Mouse (Mus musculus): Measurements from ENCODE around the gene Gps1. TPM values are rescaled to one million over a fixed set of nuclear protein-coding genes. Genes with fewer than 3 reads are reported as not detected.
"Not testable (repeated sequence)": the region's sequence is repeated elsewhere in the genome, so short reads cannot be mapped to it uniquely, and the experiment has no call there.

Gps1 gene
- 113 and 134 TPM in 2 replicates for polyA plus RNA-seq (2015; fragmentation: Nextera tagmentation; extraction: Ambion mirVana)

DNA sequence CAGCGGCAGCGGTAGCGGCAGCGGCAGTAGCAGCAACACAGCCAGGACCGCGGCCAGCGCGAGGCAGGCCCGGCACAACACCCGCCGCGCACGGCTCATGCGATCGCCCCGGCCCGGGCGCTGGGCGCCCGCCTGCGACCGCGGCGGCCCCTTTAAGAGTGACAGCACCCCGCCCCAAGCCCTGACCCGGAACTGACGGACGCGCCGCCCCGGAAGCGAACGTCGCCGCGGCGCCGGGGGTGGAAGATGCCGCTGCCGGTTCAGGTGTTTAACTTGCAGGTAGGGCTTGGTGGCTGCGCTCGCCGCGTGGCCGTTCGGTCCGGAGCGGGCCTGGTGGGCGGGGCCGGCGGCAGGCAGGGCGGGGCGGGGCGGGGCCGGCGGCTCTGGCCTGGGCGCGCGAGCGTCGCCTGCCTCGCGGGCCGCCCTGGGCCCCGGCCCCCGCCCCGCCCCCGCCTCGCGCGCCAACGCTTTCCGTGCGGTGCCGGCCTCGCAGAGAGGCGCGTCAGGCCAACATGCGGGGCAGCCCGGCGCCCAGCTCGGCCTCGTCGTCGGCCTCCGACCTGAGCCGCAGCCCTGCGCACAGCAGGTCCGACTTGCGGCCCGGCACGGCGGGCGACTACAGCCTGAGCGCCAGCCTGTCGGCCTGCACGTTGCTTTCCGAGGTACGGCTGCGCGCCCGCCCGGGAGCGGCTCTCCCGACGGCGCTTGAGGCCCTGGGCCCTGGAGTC lies at the start of gene Gps1, which contains the start of gene Rfng:
Gene Gps1 (plus strand): TSS at position 209 of the 728 bp plus-strand sequence.
Gene Rfng (minus strand): TSS at position 144 of the 728 bp plus-strand sequence.
- peak within 1 kb of the TSS; percentile 85 for H3K9ac ChIP-seq
- H3K4me3 ChIP-seq, result peak within 1 kb of the TSS; percentile 95
- H3K27ac ChIP-seq, result peak within 1 kb of the TSS; percentile 48
- peak; percentile 78 for ATAC-seq (replicated peaks; ENCODE audit: insufficient number of reproducible peaks, insufficient read depth, low FRiP score, low read depth)
- H3K4me1 ChIP-seq (replicated peaks), result peaks cover 15% of the 10 kb centered on the region
- peaks cover 37% of the 10 kb centered on the region for H3K36me3 ChIP-seq
- no peaks in the 10 kb centered on the region for H3K27me3 ChIP-seq
- 0% methylated on average over 107 of the region's 107 CpGs for WGBS
- peak within 1 kb of the TSS; percentile 97 for H3K4me2 ChIP-seq
- no peaks in the 10 kb centered on the region for H3K9me3 ChIP-seq (replicated peaks)

DNA sequence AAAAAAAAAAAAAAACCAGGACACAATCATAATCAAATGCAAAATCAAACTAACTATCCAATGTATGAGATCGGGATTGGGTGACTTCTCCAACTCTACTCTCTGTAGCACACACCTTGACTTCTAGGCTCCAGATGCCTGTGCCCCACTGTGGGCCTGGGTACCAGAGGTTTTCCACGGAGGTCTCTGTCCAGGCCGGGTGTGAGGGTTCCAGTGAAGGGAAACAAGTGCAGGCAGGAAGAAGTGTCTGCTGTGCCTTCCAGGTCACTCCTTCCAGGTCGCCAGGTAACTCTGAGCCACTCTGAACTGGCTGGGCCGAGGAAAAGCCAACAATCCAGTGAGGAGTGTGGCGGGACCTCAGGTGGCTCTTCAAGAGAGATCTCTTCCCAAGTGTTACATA lies 47.6 kb upstream of the Gps1 start:
- H3K36me3 ChIP-seq, result no peaks in the 10 kb centered on the region
- H3K4me3 ChIP-seq, result no peak overlapping the region
- 0 out of 2 replicates have a peak, but pooled peaks cover 2% of the 10 kb centered on the region for H3K27me3 ChIP-seq
- ATAC-seq (replicated peaks; ENCODE audit: insufficient number of reproducible peaks, insufficient read depth, low FRiP score, low read depth), result no peak
- H3K9ac ChIP-seq, result no peak overlapping the region
- H3K27ac ChIP-seq, result no peak overlapping the region
- H3K4me1 ChIP-seq (replicated peaks), result peaks cover 6% of the 10 kb centered on the region
- no peaks in the 10 kb centered on the region for H3K9me3 ChIP-seq (replicated peaks)
- WGBS, result 58% methylated on average over 6 of the region's 6 CpGs
- H3K4me2 ChIP-seq, result no peak overlapping the region

DNA sequence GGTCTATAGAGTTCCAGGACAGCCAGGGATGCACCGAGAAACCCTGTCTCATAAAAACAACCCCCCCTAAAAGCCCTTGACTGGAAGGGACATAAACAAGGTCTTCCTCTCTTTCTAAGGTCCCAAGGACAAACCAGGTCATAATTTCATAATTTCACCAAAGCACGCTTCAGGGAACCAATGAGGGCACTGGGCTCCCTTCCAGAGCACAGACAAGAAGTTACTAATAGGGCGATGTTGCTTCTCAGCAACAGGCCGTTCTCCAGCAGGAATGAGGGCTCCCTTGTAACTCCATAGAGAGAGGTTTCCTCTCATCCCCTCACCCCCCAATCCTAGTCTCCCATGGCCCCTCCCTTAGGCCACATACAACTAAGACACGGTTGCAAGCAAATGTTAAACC lies 43.1 kb upstream of the Gps1 start:
- no peak overlapping the region for H3K4me3 ChIP-seq
- no peak for ATAC-seq (replicated peaks; ENCODE audit: insufficient number of reproducible peaks, insufficient read depth, low FRiP score, low read depth)
- no peaks in the 10 kb centered on the region for H3K4me1 ChIP-seq (replicated peaks)
- H3K9me3 ChIP-seq (replicated peaks), result no peaks in the 10 kb centered on the region
- 0 out of 2 replicates have a peak, but pooled peaks cover 2% of the 10 kb centered on the region for H3K27me3 ChIP-seq
- 83% methylated on average over 5 of the region's 5 CpGs for WGBS
- H3K27ac ChIP-seq, result no peak overlapping the region
- H3K9ac ChIP-seq, result no peak overlapping the region
- no peaks in the 10 kb centered on the region for H3K36me3 ChIP-seq
- no peak overlapping the region for H3K4me2 ChIP-seq

DNA sequence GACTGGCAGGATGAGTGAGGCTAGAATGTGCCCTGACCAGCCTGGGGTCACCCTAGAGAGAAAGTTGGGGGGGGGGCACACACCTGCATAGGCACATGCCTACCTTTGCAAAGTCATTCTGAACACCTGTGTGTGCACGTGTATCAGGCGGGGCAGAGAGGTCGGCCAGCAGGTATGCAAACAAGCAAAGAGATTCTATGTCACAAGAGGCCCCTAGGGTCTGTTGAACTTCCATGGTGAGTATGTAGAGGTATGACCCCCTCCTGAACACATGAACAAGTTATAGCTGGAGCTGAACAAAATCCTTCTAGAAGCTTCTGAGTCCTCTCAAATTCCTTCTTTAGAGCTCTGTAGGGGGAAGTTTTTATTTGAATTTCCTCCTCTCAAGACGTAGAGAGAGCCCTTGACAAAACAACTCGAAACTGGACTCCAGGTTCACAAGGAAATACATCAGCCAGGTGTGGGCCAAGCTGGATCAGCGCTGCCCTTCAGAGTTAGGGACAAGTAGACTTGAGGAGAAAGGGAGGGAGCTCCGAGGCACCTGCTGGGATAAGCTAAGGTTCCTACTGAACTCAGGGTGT lies 39.9 kb upstream of the Gps1 start:
- no peak overlapping the region for H3K4me2 ChIP-seq
- no peak overlapping the region for H3K9ac ChIP-seq
- H3K9me3 ChIP-seq (replicated peaks), result no peaks in the 10 kb centered on the region
- no peaks in the 10 kb centered on the region for H3K36me3 ChIP-seq
- ATAC-seq (replicated peaks; ENCODE audit: insufficient number of reproducible peaks, insufficient read depth, low FRiP score, low read depth), result 0 out of 2 replicates have a peak, but pooled peaks have one; percentile 4
- 69% methylated on average over 7 of the region's 7 CpGs for WGBS
- H3K4me3 ChIP-seq, result no peak overlapping the region
- no peaks in the 10 kb centered on the region for H3K4me1 ChIP-seq (replicated peaks)
- H3K27me3 ChIP-seq, result 0 out of 2 replicates have a peak, but pooled peaks cover 2% of the 10 kb centered on the region
- H3K27ac ChIP-seq, result peak overlapping the region; percentile 24; the same call in 1 of the 2 replicates

DNA sequence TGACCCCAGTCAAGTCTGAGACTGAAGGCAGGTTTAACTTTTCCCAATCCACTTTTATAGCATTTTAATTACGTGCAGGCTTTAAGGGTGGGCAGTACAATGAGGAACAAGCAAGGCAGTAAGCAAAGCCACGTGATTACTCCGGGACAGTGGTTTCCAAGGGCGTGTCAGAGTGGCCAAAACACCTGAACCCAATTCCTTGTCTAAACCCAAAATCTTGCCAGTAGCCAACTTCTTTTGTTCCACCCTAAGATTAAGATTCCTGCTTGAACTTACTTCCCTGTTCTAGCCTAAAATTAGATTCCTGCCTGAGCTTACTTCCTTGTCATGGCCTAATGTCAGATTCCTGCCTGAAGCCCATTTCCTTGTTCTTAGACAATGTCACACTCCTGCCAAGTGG lies 36.1 kb upstream of the Gps1 start:
- Histone ChIP-seq H3K4me2 (no peak overlapping the region), H3K27ac (no peak overlapping the region), H3K9ac (no peak overlapping the region), H3K36me3 (no peaks in the 10 kb centered on the region), H3K4me3 (no peak overlapping the region), H3K9me3 (replicated peaks) (no peaks in the 10 kb centered on the region), H3K27me3 (0 out of 2 replicates have a peak, but pooled peaks cover 3% of the 10 kb centered on the region), H3K4me1 (replicated peaks) (no peaks in the 10 kb centered on the region)
- 68% methylated on average over 4 of the region's 4 CpGs for whole genome bisulfite sequencing
- no peak for ATAC-seq (replicated peaks; ENCODE audit: insufficient number of reproducible peaks, insufficient read depth, low FRiP score, low read depth)

DNA sequence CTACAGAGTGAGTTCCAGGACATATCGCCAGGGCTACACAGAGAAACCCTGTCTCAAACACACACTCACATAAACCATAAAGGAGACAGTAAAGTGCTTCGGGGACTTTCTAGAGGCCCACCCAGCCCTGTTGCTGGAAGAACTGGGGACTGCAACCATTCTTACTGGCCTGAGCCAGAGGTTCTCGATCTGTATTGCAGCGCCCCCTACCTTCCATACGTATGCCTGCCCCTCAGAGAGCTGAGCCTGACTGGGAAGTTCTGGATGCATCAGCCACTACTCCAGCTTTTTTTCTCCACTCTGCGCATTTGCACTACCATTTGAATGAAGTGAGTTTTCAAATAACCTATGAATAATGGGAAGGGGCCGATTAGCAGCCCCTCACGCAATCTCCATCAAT lies 34.6 kb upstream of the Gps1 start:
- Histone ChIP-seq H3K27ac (no peak overlapping the region), H3K36me3 (no peaks in the 10 kb centered on the region), H3K4me2 (no peak overlapping the region), H3K27me3 (0 out of 2 replicates have a peak, but pooled peaks cover 3% of the 10 kb centered on the region), H3K9me3 (replicated peaks) (no peaks in the 10 kb centered on the region), H3K4me3 (no peak overlapping the region), H3K4me1 (replicated peaks) (no peaks in the 10 kb centered on the region), H3K9ac (no peak overlapping the region)
- 58% methylated on average over 8 of the region's 8 CpGs for WGBS
- ATAC-seq (replicated peaks; ENCODE audit: insufficient number of reproducible peaks, insufficient read depth, low FRiP score, low read depth), result no peak

DNA sequence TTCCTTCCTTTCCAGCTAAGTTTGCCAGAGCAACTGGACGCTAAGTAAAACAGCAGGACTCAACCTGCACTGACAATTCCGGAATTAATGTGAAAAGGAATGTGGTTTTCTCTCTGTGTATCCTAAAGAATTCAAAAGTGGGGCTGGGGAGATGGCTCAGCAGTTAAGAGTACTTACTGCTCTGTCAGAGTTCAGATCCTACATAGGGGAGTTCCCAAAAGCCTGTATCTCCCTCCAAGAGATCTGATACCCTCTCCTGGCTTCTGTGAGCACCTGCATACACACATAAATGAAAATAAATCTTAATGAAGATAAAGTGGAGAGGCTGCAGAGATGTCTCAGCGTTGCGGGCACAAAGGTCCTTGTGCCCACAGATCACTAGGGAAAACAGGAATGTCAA lies 32.5 kb upstream of the Gps1 start:
- Histone ChIP-seq H3K9ac (no peak overlapping the region), H3K4me3 (no peak overlapping the region), H3K36me3 (no peaks in the 10 kb centered on the region), H3K4me2 (no peak overlapping the region), H3K27ac (no peak overlapping the region), H3K4me1 (replicated peaks) (no peaks in the 10 kb centered on the region), H3K27me3 (0 out of 2 replicates have a peak, but pooled peaks cover 3% of the 10 kb centered on the region), H3K9me3 (replicated peaks) (no peaks in the 10 kb centered on the region)
- 65% methylated on average over 4 of the region's 4 CpGs for WGBS
- ATAC-seq (replicated peaks; ENCODE audit: insufficient number of reproducible peaks, insufficient read depth, low FRiP score, low read depth), result no peak

DNA sequence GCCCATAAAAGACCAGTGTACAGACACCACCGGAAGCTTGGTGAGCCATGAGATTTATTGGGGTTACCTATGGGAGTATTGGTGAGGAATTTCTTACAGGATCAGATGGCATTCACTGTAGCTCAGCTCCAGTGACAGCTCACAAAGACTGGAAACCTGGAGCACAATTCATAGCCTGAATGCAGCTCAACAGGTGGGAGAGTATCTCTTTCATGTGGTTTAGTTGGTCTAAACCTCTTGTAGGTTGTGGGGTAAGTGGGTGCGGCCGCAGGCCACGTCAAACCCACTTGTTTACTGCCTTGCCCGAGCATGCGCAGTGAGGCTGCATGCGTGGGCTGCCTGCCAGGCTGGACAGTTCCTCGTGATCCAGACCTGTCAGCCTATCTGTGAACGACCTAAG lies 23.8 kb upstream of the Gps1 start:
- Histone ChIP-seq H3K9me3 (replicated peaks) (0 out of 2 replicates have a peak, but pooled peaks cover 10% of the 10 kb centered on the region), H3K9ac (no peak overlapping the region), H3K36me3 (no peaks in the 10 kb centered on the region), H3K4me2 (no peak overlapping the region), H3K27me3 (peaks cover 12% of the 10 kb centered on the region; the same call in 1 of the 2 replicates), H3K27ac (no peak overlapping the region), H3K4me1 (replicated peaks) (peaks cover 11% of the 10 kb centered on the region), H3K4me3 (no peak overlapping the region)
- WGBS, result 71% methylated on average over 9 of the region's 9 CpGs
- ATAC-seq (replicated peaks; ENCODE audit: insufficient number of reproducible peaks, insufficient read depth, low FRiP score, low read depth), result no peak

DNA sequence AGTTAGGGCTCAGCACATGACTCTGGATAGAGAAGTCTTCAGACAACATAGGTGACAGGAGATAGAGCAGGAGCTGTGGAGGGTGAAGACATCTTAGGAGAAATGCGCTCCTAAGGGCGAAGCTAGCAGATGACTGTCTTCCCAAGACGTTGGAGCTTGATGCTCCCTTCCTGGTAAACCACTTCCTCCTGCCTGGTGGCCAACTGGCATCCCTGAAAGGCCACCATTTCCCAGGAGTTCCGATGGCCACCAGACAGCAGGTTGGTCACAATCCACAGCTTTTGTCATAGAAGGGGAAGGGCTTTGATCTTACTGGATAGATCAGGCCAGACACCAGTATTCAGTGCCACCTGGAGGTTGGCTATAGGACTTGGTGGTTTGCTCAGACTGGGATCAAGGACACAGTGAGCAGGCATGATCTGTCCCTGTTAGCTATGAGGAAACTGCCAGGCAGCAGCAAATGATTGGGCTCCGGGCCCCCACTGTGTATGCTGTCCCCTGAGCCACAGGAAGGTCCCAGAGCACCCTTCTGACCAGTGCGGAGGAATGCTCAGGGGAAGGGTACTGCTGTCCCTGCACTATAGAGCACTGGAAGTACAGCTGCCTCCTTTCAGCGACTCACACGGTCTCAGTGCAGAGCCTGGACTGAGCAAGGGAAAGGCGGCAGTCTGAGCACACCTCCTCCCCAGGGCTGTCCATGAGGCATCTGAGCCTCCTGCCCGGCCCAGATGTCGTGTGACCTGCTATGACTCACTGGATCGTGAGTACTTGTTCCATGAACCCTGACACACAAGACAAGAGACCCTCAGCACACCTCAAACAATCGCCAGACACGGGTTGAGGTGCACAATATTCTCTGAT lies 22.0 kb upstream of the Gps1 start:
- H3K4me3 ChIP-seq, result peak overlapping the region; percentile 22; the same call in 1 of the 2 replicates
- 53% methylated on average over 14 of the region's 14 CpGs for WGBS
- 0 out of 2 replicates have a peak, but pooled peaks cover 10% of the 10 kb centered on the region for H3K9me3 ChIP-seq (replicated peaks)
- H3K27me3 ChIP-seq, result peaks cover 17% of the 10 kb centered on the region
- H3K36me3 ChIP-seq, result no peaks in the 10 kb centered on the region
- ATAC-seq (replicated peaks; ENCODE audit: insufficient number of reproducible peaks, insufficient read depth, low FRiP score, low read depth), result 0 out of 2 replicates have a peak, but pooled peaks have one; percentile 36
- peak overlapping the region; percentile 53 for H3K4me2 ChIP-seq
- H3K4me1 ChIP-seq (replicated peaks), result peaks cover 11% of the 10 kb centered on the region
- peak overlapping the region; percentile 28; the same call in 1 of the 2 replicates for H3K9ac ChIP-seq
- H3K27ac ChIP-seq, result no peak overlapping the region

DNA sequence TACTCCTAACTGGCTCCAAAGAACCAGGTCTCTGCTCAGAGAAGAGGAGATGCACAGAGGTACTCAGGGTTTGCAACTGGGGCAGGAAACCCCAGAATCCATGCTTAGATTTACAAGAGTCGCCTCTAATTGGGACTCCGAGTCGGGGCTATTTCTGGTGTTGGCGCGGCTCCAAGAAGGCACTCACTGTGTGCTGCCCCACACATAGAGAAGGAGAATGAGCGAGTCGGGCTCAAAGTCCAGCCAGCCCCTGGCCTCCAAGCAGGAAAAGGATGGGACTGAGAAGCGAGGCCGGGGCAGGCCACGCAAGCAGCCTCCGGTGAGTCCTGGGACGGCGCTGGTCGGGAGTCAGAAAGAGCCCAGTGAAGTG lies 21.4 kb upstream of the Gps1 start, which contains the start of gene Hmga1b:
Gene Hmga1b (plus strand): TSS at position 123 of the 370 bp plus-strand sequence.
- Histone ChIP-seq H3K4me1 (replicated peaks) (peaks cover 11% of the 10 kb centered on the region), H3K4me3 (peak within 1 kb of the TSS; percentile 22), H3K4me2 (peak within 1 kb of the TSS; percentile 53), H3K9me3 (replicated peaks) (0 out of 2 replicates have a peak, but pooled peaks cover 10% of the 10 kb centered on the region), H3K27me3 (peaks cover 17% of the 10 kb centered on the region), H3K9ac (peak within 1 kb of the TSS; percentile 28; the same call in 1 of the 2 replicates)
- 0 out of 2 replicates have a peak, but pooled peaks have one; percentile 12 for ATAC-seq (replicated peaks; ENCODE audit: insufficient number of reproducible peaks, insufficient read depth, low FRiP score, low read depth)
- WGBS, result 16% methylated on average over 14 of the region's 14 CpGs
- H3K36me3 ChIP-seq, H3K27ac ChIP-seq: not testable (repeated sequence)
